Mouse (Mus musculus) liver, embryonic 14.5 days (tissue): Measurements from ENCODE around the gene Olfr727.

Source experiments
- CTCF ChIP-seq: IDR thresholded peaks from 2 replicates; pipeline ENCODE4 v1.5.1; 2016; ENCODE audit warnings: antibody characterized with exemption, low read depth, control low read depth
- EP300 ChIP-seq: IDR thresholded peaks from 2 replicates; pipeline ENCODE4 v1.6.1; 2016; ENCODE audit warnings: antibody characterized with exemption, low read depth

DNA sequence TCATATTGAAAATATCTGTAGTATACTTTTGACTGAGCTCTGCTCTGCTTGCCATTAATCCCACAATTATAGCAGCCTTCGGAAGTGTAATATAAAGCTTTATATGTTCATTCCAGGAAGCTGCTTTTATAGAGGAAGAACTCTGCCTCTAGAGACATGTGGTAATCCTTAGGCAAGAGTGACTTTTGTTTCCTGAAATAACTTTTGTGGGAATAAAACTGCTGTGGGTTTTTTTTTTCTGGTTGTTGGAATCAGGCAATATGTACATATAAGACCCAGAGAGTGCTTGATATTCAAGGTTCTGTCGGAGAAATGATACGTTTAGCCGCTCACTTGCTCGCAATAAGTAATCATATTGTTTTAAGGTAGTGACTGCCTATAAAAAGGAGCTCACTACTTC, 19.6 kb downstream of the Olfr727 start, which contains the start of gene Olfr728:
- TF ChIP-seq CTCF (no peak), EP300 (no peak)
